Mouse (Mus musculus): ENCODE results near the gene Acsl1.

Acsl1 gene

DNA sequence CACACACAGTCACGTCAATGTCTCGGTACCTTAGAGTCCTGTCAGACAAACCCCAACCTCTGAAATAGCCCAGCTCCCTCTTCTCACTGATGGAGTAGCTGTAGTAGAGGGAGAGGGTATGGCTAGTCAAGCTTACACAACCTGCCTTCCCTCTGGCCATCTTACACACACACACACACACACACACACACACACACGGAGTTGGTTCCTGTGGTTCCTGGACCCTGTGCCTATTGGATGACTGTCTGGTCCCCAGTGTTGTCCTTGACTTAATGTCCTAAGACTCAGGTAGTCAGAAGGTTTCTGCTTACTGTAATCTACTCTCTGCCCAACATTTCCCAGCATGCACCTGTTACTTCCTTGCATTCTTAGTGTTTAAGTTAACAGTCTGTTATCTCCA lies 5.1 kb downstream of the Acsl1 start:
- no peak for DNase-seq

DNA sequence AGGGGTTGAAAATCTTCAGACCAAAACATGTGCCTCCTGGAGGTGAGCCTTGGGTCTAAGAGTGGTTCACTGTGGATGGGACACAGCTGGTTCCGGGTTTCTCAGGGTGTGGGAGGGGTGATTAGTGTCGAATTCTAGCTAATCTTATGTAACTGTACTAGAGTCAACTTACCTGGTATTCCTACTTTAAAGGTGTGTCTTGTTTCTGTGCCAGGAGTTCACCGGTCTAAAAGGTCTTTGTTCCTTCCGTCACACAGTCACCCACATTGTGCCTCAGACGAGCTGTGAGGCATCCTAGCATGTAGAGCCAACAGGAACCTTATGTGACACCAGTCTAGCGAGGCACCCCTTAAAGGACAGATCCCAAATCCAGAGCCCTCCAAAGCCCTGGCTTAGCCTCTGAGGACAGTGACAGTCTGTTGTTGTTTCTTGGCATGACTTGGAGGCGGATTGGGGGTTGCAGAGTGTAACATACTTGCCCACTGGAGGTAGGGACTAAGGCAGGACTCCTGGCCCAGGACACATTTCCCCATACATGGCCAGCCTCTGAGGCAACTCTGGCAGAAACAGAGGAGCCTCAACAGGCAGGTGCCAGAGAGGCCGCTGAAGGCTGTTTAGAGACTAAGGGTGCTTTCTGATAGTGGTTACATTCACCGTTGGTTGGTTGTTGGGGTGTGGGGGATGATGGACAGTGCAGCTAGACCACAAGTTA lies 7.1 kb downstream of the Acsl1 start:
- DNase-seq: no peak

DNA sequence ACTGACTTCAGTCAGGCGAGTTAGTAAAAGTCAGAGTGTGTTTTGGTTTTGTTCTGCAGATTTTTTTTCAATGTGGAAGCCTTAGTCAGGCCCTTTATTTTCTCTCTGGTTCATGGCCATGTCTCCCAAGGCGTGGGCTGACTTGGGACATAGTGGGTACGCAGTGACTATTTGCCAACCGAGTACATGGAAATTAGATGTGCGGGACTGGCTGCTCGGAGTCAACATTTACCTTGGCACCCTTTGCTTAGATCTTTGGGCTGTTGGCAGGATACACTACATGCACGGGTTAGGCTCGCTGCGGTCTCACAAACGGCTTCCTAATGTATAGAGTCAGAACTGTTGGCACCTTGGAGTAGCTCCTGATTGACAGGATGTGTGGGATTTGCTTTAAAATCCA lies 7.9 kb downstream of the Acsl1 start:
- DNase-seq: no peak

DNA sequence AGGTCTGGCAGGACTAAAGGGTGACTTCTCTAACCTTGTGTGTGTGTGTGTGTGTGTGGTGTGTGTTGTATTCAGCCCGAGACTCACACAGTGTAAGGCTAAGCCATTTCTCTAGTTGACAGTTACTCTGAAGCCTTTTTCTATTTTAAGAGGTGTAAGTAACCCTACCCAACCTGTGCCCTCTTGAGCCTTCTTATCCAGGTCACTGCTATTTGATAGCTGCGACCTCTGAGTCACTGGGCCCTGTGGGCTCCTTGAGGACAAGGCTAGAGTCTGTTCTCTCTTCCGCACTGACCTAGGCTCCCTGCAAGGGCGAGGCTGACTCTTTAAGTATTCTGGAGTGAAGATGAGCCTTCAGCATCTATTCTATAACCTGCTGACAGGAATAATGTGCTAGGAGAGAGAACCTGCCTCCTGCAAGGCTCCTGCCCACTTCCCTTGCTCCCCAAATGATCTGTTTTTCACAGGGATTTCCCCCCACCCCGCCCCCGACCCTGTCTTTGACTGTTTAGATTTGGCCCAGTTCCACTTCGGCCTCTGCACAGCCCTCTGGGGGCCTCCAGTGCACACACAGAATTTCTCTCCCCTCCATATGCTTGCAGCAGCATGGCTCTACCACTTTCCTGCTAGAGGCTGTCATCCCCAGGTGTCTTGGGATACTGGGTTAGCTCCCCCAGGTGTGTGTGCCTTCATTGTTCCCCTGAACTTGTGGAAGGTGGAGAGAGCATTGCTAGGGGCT lies 9.1 kb downstream of the Acsl1 start:
- no peak for DNase-seq

DNA sequence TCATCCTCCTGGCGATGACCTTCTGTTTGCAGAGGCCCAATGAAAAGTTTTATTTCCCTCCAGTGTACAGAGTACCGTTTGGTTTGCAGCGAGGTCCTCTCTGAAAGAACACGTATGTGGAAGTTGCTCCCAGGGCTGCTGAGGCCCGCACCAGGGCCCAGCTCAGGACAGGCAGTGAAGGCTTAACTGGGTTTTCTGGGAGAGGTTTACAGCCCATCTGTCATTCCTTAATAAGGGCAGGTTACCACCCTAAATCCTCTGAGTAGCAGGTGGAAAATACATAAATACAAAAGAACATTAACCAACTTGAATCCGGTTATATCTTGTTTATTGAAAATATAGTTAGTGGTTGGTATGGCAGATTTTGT lies 9.7 kb downstream of the Acsl1 start:
- DNase-seq: no peak

DNA sequence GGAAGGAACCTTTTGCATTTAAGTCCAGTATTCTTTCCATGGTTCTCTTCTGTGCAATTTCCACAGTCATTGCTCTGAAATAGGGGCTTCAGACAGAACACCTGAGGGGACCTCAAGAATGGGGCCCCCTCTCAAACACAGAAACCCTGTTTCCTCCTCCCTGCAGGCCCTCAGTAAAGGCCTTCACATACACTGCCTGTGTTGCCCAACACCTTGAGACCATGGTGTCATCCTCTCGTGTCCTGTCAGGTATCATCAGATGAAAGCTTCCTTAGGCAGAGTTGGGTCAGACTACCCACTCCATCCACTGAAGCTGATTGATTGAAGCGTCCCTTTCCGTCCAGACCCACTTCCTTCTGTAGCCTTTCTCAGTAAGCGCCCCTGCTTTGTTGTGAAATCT lies 11.9 kb downstream of the Acsl1 start:
- no peak for DNase-seq

DNA sequence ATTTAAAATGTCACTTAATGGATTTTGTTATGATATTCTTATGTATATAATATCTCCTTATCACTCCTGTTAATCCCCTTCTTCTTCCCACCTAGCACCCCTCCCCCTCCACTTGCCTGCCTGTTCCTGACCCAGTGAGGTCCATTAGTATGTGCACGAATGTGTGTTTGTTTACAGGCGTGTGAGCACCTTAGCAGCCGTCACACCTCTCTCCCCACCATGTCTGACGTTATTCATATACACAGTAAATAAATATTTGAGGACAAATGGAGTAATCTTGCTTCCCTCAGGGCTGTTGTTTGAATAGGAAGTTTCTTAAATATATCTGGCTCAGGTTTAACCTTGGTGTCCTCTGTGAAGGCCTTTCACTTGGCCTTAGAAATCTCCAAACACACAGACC lies 12.4 kb downstream of the Acsl1 start:
- no peak for DNase-seq

DNA sequence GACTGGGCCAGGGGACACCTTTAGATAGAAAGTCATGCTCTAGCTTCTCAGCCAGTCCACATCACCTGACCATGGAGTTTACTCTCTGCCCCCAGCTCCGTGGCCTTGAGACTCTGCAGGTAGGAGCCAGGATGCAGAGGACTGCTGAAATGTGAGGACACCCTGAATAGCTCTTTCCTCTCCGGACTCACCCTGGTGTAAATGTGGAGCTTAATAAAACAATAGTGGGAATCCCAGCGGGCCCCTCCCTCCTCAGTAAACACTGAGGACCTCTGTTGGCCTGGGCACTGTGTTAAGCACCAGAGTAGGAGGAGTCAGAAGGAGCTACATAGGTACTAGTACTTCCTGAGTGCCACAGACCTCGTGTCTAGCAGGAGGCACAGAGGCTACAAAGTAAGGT lies 13.2 kb downstream of the Acsl1 start:
- DNase-seq: peak; percentile 36

DNA sequence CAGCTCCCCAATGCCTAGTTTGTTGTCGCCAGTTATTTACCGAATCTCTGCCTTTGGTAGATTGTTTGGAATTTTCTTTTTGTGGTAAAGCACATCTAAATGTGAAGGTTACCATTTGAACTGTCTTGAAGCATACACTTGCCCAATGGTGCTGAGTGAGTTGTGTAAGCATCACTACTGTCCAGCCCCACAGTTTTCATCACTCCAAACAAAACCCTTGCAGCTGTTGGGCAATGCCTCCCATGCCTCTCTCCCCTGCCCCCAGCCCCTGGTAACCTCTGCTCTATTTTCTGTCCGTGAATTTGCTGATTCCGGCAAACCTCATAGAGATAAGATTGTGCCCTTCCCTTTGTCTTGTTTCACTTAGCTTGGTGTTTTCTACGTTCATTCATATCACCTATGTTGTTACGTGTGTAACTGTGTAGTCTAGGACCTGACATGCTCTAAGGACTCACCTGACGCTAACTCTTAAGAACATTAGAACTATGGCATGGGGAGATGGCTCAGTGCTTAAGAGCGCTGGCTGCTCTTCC lies 14.2 kb downstream of the Acsl1 start:
- peak; percentile 0 for DNase-seq

DNA sequence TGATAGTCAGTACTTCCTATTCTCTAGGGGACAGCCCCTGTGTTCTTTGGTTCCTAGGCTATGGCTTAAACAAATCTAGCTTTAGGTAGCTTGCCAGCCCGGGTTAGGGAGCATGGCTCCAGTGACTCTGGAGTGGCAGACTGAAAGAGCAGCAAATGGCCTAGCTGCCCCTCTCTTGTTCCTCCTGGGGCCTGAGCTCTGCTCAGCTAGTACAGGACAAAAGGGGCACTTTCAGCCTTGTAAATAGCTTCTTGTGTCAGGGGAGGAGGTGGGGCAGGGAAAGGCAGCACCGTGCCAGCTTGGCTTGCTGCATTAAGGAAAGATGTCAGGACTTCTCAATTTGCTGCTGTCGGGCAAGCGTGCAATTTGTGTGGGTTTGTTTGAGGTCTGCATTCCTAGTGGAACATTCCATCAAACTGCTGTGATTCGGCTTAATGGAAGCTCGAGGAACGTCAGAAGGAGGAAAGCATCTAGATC lies 17.3 kb downstream of the Acsl1 start:
- peak; percentile 56 for DNase-seq

DNA sequence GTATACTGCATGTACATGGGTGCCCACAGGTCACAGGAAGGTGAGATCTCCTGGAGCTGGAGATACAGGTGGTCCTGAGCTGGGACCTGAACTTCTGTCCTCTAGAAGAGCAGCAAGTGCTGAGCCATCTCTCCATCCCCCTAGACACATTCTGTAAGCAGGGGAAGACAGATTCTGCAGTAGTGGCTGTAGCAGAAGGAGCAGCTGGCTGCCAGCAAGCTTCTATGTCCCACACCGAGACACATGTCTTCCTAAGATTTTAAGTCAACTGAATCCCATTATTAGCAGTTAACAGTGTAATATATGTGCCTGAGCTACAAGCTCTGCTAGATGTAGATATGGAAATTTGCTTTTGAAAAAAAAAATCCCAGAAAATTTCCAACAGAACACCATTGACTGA lies 18.4 kb downstream of the Acsl1 start:
- DNase-seq: no peak

DNA sequence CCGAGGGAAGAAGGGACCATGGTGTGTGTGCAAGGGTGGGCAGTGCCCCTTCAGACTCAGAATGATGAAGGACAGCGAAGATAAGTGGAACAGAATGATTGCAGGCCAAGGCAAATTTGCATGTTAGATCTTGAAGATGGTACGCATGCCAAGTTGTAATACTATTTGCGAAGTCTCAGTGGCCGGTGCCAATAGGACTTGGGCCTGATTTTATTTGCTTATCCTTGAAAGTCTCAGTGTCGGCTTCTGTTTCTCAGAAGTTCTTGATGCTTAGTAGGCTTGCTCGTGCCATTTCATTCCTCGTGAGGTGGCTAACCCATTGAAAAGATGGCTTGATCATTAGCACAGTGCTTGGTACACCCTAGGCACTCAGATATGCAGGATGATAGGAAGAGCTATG lies 19.4 kb downstream of the Acsl1 start:
- DNase-seq: no peak

DNA sequence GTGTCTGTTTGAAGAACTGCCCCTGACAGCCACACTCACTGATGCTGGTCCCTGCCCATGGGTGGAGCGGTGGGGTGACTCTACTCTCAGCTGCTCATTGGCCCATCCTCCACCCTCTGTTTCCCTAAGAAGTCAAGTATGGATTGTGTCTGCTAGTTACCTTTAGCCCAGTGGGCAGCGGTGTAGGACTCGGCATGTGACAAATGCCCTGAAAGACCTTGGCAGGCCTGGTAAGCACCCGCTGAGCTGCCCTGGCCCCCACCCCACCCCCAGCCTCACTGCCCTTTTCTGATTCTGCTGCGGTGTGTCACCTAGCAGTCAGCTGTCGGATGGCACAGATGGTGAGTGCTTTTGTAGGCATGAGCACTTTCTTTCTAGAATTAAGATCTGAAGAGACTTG lies 20.0 kb downstream of the Acsl1 start:
- DNase-seq: peak; percentile 89

DNA sequence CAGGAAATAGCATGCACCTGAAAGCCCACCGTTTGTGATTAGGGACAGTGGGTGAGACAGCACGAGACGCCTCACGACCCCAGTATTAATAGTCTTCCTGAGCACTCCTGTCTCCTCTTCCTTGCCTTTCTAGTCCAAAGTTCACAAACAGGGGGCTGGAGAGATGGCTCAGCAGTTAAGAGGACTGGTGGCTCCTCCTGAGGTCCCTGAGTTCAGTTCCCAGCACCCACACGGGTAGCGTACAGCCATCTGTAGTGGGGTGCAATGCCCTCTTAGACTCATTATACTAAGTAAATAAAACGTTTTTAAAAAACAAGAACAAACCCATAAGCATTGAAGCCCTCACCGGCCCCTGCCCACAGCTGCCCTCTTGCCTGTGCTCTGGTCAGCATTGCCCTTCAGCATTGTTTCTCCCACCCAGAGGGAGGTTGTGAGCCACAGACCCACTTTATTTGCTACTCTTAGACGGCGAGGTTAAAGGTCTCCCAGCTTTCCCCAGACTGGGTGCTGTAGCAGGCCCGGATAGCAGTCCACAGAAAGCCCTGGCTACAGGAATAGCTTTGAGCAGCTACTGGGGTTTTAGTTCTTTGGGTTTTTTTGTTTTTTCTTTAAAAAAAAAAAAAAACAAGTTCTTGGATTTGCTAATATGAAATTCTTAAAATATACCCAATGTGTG lies 22.8 kb downstream of the Acsl1 start:
- DNase-seq: no peak

DNA sequence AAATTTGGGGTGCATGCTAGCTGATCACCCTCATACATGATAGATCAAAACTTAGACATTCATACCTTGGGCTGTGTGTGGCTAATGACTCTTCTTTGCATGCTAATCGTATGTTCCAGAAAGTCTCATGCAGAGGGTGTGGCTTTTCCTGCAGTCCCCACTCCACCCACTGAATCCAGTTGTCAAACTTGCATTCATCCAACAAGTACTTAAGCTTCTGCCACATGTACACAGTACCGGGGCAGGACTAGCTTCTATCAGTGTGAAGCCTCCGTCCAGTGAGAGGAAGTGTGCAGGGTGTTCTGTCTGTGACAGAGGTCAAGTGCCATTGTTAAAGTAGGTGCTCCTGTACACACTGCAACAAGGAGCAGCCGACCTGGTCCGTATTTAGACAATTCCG lies 26.0 kb downstream of the Acsl1 start:
- DNase-seq: no peak

DNA sequence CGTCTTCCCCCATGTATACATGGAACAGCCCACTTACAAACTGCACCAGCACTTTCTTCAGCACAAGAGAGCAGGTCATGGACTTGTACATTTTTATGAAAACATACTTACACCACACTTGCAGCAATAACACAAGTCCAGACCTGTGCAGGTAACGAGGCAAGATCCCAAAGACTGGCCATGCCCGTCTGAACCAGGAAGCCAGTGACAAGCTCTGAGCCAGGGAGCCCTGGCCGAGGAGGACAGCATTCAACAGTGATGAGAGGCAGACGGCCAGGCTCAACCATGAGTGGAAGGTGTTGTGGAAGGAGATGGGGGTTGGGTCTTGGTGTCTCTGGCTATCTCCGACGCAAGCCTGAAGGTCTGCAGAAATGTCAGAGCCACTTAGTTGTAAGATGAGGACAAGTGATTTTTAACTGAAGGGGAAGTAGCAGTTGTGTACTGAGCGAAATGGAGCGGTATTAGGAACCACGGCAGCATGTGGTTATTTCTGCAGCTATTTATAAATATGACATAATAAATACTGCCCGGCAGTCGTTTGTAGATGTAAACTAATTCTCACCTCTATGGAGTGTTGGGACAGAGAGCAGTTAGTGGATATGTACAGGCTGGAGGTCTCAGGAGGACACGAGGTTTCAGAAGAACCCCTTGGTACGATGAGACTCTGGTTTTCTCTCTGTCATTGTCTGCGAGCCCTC lies 26.6 kb downstream of the Acsl1 start:
- DNase-seq: no peak

DNA sequence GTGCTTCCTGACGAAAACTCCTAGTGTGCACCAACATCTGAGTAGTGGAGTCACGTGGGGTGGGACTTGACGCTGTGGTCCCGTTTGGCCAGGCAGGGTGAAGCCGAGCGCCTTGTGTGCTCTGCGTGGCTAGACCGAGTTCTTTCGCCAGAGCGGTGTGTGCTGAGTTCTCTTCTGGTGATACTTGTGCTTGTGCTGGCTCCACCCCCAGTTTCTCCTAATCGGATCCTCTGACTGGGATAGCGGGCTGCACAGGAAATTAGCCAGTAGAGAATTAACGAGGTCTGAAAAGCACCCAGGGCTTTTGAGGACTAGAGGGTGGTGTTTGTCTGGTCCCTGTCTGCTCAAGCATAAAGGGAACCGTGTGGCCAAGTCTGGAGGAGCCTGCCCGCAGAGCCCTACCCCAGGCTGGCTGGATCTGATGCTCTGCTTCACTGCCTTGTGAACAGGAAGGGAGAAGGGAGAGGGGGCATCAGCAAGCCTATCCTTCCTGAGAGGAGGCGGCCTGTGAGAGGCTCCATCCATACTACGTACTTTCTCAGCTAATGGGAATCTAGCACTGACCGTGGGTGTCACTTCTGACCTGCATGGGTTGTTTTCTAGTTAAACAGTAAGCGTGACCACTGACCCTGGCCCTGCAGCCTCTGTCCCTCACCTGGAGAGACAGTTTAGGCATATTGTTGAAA lies 28.7 kb downstream of the Acsl1 start:
- DNase-seq: peak; percentile 86

DNA sequence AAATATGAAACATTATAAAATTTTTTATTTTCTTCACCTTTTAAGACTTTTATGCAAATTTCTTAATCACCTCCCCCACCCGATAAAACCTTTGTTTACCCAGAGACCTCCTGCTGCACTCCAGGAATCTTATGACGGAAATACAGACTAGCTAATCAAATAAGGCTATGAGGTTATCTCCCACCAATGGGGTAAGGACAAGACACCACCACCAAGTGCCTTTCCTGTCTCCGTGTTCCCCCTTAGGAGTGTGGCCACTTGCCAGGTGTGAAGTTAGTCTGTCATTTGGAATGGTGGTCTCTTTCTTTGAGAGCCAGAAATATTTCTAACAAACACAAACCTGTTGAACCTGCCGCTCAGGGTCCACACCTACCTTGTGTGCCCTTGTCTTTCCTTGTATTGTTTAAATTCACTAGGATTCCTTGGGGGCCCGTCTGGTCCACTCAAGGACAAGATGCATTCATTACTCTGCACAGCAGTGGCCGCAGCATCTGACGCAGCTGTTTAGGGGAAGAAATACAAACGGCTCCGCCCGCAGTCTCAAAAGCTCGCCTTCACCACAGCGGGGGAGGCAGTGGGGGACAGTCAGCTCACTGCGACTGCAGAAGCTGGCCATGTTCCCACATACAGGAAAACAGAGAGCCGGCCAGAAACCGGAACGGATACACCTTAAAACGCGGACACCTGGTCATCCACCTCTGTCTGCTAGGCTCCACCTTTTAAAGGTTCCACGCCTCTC lies 31.7 kb downstream of the Acsl1 start:
- DNase-seq: peak; percentile 36

DNA sequence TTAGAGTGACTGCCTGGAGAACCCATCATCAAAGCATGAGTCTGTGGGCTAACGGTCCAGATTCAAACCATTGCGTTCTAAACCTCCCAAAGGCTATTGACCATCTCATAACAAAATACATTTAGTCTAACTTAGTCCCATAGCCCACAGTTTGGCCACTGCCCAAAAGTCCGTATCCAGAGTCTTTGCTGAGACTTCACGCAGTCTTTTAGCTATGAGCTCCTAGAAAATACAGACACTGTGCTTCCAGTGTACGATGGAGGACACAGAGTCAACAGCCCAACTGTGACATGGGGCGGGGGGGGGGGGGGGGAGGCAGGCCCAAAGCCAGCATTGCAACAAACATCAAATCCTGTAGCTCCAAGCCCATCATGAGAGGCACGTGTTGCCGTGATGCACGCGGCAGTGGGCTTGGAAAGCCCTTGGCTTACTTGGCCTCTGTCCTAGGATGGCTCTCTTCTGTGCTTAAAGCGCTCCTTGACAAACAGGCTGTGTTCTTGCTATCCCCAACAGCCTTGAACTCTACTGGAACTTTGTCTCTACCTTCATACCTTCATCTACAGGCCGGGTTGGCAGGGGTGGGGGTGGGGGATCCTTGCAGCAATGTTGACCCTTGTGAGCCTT lies 32.3 kb downstream of the Acsl1 start:
- no peak for DNase-seq

DNA sequence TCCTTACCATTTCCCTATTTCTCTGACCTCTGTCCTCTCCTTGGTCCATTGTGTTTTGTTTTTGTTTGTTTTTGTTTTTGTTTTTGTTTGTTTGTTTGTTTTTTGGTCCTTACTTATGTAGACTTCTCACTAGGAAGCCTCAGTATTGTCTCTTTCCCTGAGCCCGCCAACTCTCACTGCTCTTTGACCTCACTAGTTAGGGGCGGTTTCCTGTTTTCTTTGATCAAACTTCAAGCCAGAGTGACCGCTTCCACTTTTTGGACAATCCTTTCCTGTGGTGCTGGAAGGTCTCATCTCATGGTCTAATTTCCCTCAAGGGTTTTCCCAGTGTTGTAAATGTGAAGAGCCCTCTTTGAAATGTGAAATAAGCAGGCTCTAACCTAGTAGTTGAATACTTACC lies 33.4 kb downstream of the Acsl1 start:
- peak; percentile 54 for DNase-seq

Data from kidney, postnatal 14 days (tissue).